Mouse (Mus musculus) erythroid progenitor cell, adult 5-6 weeks (primary cell): ENCODE measurements around the gene Gm20388. TPM values are rescaled to one million over a fixed set of nuclear protein-coding genes. Genes with fewer than 3 reads are reported as not detected.

Experiments used
- ATAC-seq: replicated peaks from 2 replicates; pipeline ENCODE4 v1.8.0; 2016; ENCODE audit warnings: moderate number of reproducible peaks, mild to moderate bottlenecking, moderate TSS enrichment, inconsistent platforms; ENCODE audit not compliant: poor library complexity, low FRiP score, severe bottlenecking
- total RNA-seq, 2 experiments: library from RNA; stranded (forward) in 1 of 2; stranded (reverse) in 1 of 2; fragments of 150-400 nt in 1 of 2; fragments of 186-747, 209-891 nt in 1 of 2; gene quantifications; 2 replicates each; pipeline versions ENCODE4 v1.2.3 to v1.2.4; 2015 to 2017; ENCODE audit warnings: low replicate concordance in 2 of 2

Gene Gm20388
- total RNA-seq, 2 experiments from 2014 or later = 4.2 TPM; not detected in 1

- ATAC-seq = no peak
Observed at GRCm38 (mm10) chr8:122005422-122006204, 2095.0 kb downstream of the Gm20388 start.

GRCm38 (mm10) chr8:122006688-122007484, 2096.2 kb downstream of the Gm20388 start:
- no peak for ATAC-seq

- ATAC-seq = no peak
Observed at GRCm38 (mm10) chr8:122008395-122008794, 2097.8 kb downstream of the Gm20388 start.

GRCm38 (mm10) chr8:122010638-122011037, 2100.0 kb downstream of the Gm20388 start:
- no peak for ATAC-seq

GRCm38 (mm10) chr8:122011066-122011588, 2100.5 kb downstream of the Gm20388 start:
- no peak for ATAC-seq

- no peak for ATAC-seq
Observed at GRCm38 (mm10) chr8:122014606-122015005, 2104.0 kb downstream of the Gm20388 start.

GRCm38 (mm10) chr8:122018046-122018831, 2107.6 kb downstream of the Gm20388 start:
- no peak for ATAC-seq

GRCm38 (mm10) chr8:122019162-122019561, 2108.5 kb downstream of the Gm20388 start:
- no peak for ATAC-seq

- no peak for ATAC-seq
Observed at GRCm38 (mm10) chr8:122020050-122020771, 2109.6 kb downstream of the Gm20388 start.

GRCm38 (mm10) chr8:122021725-122022124, 2111.1 kb downstream of the Gm20388 start:
- ATAC-seq = no peak

- no peak for ATAC-seq
Observed at GRCm38 (mm10) chr8:122022274-122022673, 2111.6 kb downstream of the Gm20388 start.

GRCm38 (mm10) chr8:122022705-122023104, 2112.1 kb downstream of the Gm20388 start:
- ATAC-seq = no peak

- ATAC-seq = no peak
Observed at GRCm38 (mm10) chr8:122025546-122025945, 2114.9 kb downstream of the Gm20388 start.

- no peak for ATAC-seq
Observed at GRCm38 (mm10) chr8:122028116-122028515, 2117.5 kb downstream of the Gm20388 start.

- no peak for ATAC-seq
Observed at GRCm38 (mm10) chr8:122030965-122031364, 2120.3 kb downstream of the Gm20388 start.

GRCm38 (mm10) chr8:122032741-122033140, 2122.1 kb downstream of the Gm20388 start:
- ATAC-seq = no peak

GRCm38 (mm10) chr8:122035543-122035942, 2124.9 kb downstream of the Gm20388 start:
- ATAC-seq = no peak

- no peak for ATAC-seq
Observed at GRCm38 (mm10) chr8:122036325-122036724, 2125.7 kb downstream of the Gm20388 start.

GRCm38 (mm10) chr8:122037279-122037678, 2126.6 kb downstream of the Gm20388 start:
- ATAC-seq = no peak
